Mouse (Mus musculus) lung, embryonic 14.5 days (tissue): ENCODE results near the gene Stn1. TPM values are rescaled to one million over a fixed set of nuclear protein-coding genes. Genes with fewer than 3 reads are reported as not detected.

Experiments
- ATAC-seq: fragments of 200-750 bp; cut with Nextera tagmentation; 2 replicates; pipeline ENCODE4 v1.8.0; 2017; ENCODE audit warnings: mild to moderate bottlenecking, moderate TSS enrichment, moderate library complexity; ENCODE audit not compliant: insufficient read depth
- DNase-seq: peaks from one replicate; pipeline ENCODE4 v3.0.0-alpha.2; 2015
- H3K27ac ChIP-seq: fragments of 300-500 bp; sonication (generic); 2 replicates; pipeline ENCODE4 v1.5.1; 2014; ENCODE audit warnings: low read depth, mild to moderate bottlenecking, moderate library complexity
- H3K27me3 ChIP-seq: fragments of 300-500 bp; sonication (generic); 2 replicates; pipeline ENCODE4 v1.6.1; 2014; ENCODE audit warnings: low read length, control low read depth; ENCODE audit not compliant: insufficient read depth
- H3K36me3 ChIP-seq: fragments of 300-500 bp; sonication (generic); 2 replicates; pipeline ENCODE4 v1.6.1; 2014; ENCODE audit warnings: control low read depth; ENCODE audit not compliant: insufficient read depth
- H3K4me1 ChIP-seq: fragments of 300-500 bp; sonication (generic); 2 replicates; pipeline ENCODE4 v1.6.1; 2014; ENCODE audit warnings: antibody characterized with exemption, control low read depth; ENCODE audit not compliant: insufficient read depth
- H3K4me2 ChIP-seq: fragments of 300-500 bp; sonication (generic); 2 replicates; pipeline ENCODE4 v1.6.1; 2014; ENCODE audit warnings: mild to moderate bottlenecking
- H3K4me3 ChIP-seq: fragments of 300-500 bp; sonication (generic); 2 replicates; pipeline ENCODE4 v1.5.1; 2014; ENCODE audit warnings: low read depth, low read length
- H3K9ac ChIP-seq: fragments of 300-500 bp; sonication (generic); 2 replicates; pipeline ENCODE4 v1.6.1; 2014
- H3K9me3 ChIP-seq: fragments of 300-500 bp; sonication (generic); 2 replicates; pipeline ENCODE4 v1.6.1; 2016; ENCODE audit warnings: low read depth, low read length, control low read depth
- CTCF ChIP-seq: IDR thresholded peaks from 2 replicates; pipeline ENCODE4 v1.5.1; 2016; ENCODE audit warnings: antibody characterized with exemption, low read depth
- WGBS: fragments of 180-500 bp; shearing (Covaris S2); extraction: QIAGEN DNeasy Blood & Tissue Kit; methylation state at CpG from one replicate; pipeline ENCODE4 v1.1.7; 2014; 5-methylcytosine and 5-hydroxymethylcytosine counted together
- polyA plus RNA-seq: library from polyadenylated mRNA; unstranded; fragments of >200 nt; fragmentation: Nextera tagmentation; extraction: Ambion mirVana; gene quantifications from 2 replicates; pipeline ENCODE4 v1.2.1, GENCODE M21; 2014

Stn1 gene
- polyA plus RNA-seq, 1 experiment from 2014 or later = 65.5 TPM

- TF ChIP-seq CTCF = no peak
- H3K27ac ChIP-seq = no peak overlapping the region
These were observed 45.5 kb downstream of the Stn1 start for GRCm38 (mm10) chr19:47491853-47492252.

DNA sequence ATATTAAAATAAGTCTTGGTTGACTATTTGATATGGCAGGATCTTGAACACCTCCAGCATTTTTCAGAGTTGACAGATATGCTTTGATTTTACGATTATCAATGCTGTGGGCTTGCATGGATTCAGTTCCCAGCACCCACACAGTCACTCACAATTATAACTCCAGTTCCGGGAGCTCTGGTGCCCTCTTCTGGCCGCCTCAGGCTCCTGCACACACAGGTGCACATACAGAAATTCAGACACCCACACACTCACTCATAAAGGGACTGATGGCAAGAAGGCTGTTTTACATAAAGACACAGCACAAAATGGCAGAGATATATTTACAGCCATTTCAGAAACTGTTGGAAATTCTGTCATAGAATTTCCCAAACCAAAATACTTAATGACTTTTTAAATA is 48.1 kb downstream of the Stn1 start:
- Histone ChIP-seq H3K4me1 (no peaks in the 10 kb centered on the region; the same call in 1 of the 2 replicates), H3K4me2 (no peak overlapping the region), H3K4me3 (no peak overlapping the region), H3K9me3 (no peaks in the 10 kb centered on the region), H3K27me3 (no peaks in the 10 kb centered on the region), H3K36me3 (no peaks in the 10 kb centered on the region), H3K9ac (no peak overlapping the region), H3K27ac (no peak overlapping the region)
- DNase-seq (no peak), ATAC-seq (no peak)
- TF ChIP-seq CTCF = peak; percentile 23; the same call in 1 of the 2 replicates
- 86% methylated on average over 3 of the region's 3 CpGs for WGBS

More at GRCm38 (mm10) chr19:47491853-47492252, 45.5 kb downstream of the Stn1 start:
- H3K36me3 ChIP-seq = no peaks in the 10 kb centered on the region
- no peak overlapping the region for H3K4me2 ChIP-seq
- no peaks in the 10 kb centered on the region for H3K4me1 ChIP-seq
- no peak overlapping the region for H3K9ac ChIP-seq
- no peaks in the 10 kb centered on the region for H3K9me3 ChIP-seq
- H3K27me3 ChIP-seq = no peaks in the 10 kb centered on the region
- no peak overlapping the region for H3K4me3 ChIP-seq
- 64% methylated on average over 2 of the region's 2 CpGs for WGBS
- DNase-seq = no peak
- ATAC-seq = no peak

GRCm38 (mm10) chr19:47488250-47488649 is 49.1 kb downstream of the Stn1 start:
- Histone ChIP-seq H3K27me3 (no peaks in the 10 kb centered on the region), H3K4me1 (no peaks in the 10 kb centered on the region; the same call in 1 of the 2 replicates), H3K9ac (no peak overlapping the region), H3K4me2 (no peak overlapping the region), H3K9me3 (no peaks in the 10 kb centered on the region), H3K4me3 (no peak overlapping the region), H3K36me3 (no peaks in the 10 kb centered on the region), H3K27ac (no peak overlapping the region)
- TF ChIP-seq CTCF = peak; percentile 58
- peak; percentile 62 for DNase-seq
- ATAC-seq = no peak
- WGBS = 22% methylated on average over 4 of the region's 4 CpGs

DNA sequence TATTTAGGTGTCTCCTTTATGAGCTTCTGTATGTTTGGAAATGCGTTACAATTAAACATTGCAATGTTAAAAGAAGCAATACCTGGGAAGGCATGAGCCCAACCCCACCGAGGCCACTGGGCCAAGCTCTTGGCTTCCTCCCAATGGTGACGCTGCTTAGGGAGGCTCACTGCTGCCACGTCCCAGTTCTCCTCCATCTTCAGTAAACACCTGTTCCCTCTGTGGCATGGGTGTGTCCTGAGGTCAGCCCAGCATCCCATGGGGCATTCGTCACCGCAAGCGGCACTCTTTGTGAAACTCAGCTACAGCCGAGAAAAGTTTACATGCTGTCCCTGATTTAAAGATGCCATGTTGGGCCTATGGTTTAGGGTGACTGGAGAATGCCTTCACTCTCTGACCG is 49.7 kb downstream of the Stn1 start:
- H3K9ac ChIP-seq = no peak overlapping the region
- H3K27ac ChIP-seq = no peak overlapping the region
- no peak overlapping the region for H3K4me2 ChIP-seq
- H3K4me1 ChIP-seq = no peaks in the 10 kb centered on the region; the same call in 1 of the 2 replicates
- 77% methylated on average over 9 of the region's 9 CpGs for WGBS
- H3K27me3 ChIP-seq = no peaks in the 10 kb centered on the region
- no peak overlapping the region for H3K4me3 ChIP-seq
- DNase-seq (no peak), ATAC-seq (no peak)
- H3K36me3 ChIP-seq = no peaks in the 10 kb centered on the region
- no peak for TF ChIP-seq CTCF
- H3K9me3 ChIP-seq = no peaks in the 10 kb centered on the region

GRCm38 (mm10) chr19:47485997-47486566 is 51.2 kb downstream of the Stn1 start:
- Histone ChIP-seq H3K9ac (peak overlapping the region; percentile 43; the same call in 1 of the 2 replicates), H3K4me3 (no peak overlapping the region), H3K4me2 (peak overlapping the region; percentile 42; the same call in 1 of the 2 replicates), H3K9me3 (0 out of 2 replicates have a peak, but pooled peaks cover 5% of the 10 kb centered on the region), H3K27me3 (no peaks in the 10 kb centered on the region), H3K27ac (peak overlapping the region; percentile 73; the same call in 1 of the 2 replicates), H3K4me1 (no peaks in the 10 kb centered on the region; the same call in 1 of the 2 replicates), H3K36me3 (no peaks in the 10 kb centered on the region)
- peak; percentile 67 for DNase-seq
- WGBS = 21% methylated on average over 9 of the region's 9 CpGs
- no peak for TF ChIP-seq CTCF
- ATAC-seq = peak; percentile 84

GRCm38 (mm10) chr19:47484110-47484509 is 53.2 kb downstream of the Stn1 start:
- DNase-seq (no peak), ATAC-seq (no peak)
- H3K27me3 ChIP-seq = no peaks in the 10 kb centered on the region
- no peak overlapping the region for H3K27ac ChIP-seq
- 82% methylated on average over 3 of the region's 3 CpGs for WGBS
- no peaks in the 10 kb centered on the region; the same call in 1 of the 2 replicates for H3K4me1 ChIP-seq
- no peak overlapping the region for H3K9ac ChIP-seq
- H3K9me3 ChIP-seq = 0 out of 2 replicates have a peak, but pooled peaks cover 5% of the 10 kb centered on the region
- no peaks in the 10 kb centered on the region for H3K36me3 ChIP-seq
- no peak for TF ChIP-seq CTCF
- H3K4me2 ChIP-seq = no peak overlapping the region
- H3K4me3 ChIP-seq = no peak overlapping the region

DNA sequence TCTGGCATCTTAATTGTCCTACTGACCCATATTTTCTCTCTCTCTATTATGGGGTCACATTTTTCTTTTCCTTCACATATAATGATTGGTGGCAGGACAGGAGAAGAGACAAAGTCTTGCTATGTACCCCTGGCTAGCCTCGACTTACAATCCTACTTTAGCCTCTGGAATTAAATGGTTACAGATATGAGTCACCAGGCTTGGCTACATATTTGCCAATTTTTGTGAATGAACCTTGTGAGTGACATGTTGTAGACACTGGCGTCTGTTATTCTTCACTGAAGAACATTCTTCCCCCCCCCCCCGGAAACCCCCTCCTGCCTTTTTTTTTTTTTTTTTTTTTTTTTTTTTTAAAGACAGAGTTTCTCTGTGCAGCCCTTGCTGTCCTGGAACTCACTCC is 54.0 kb downstream of the Stn1 start:
- TF ChIP-seq CTCF = no peak
- DNase-seq (no peak), ATAC-seq (no peak)
- WGBS = 44% methylated on average over 3 of the region's 3 CpGs
- no peak overlapping the region for H3K4me2 ChIP-seq
- H3K9ac ChIP-seq = no peak overlapping the region
- H3K36me3 ChIP-seq = no peaks in the 10 kb centered on the region
- H3K27me3 ChIP-seq = no peaks in the 10 kb centered on the region
- H3K4me1 ChIP-seq = no peaks in the 10 kb centered on the region; the same call in 1 of the 2 replicates
- 0 out of 2 replicates have a peak, but pooled peaks cover 5% of the 10 kb centered on the region for H3K9me3 ChIP-seq
- H3K27ac ChIP-seq = no peak overlapping the region
- no peak overlapping the region for H3K4me3 ChIP-seq
